Mouse (Mus musculus) myocyte (in vitro differentiated cells): ENCODE measurements at regions not wholly inside any gene's neighbourhood (a gene's known extent, or its start where the extent isn't known, plus 50 kb on each side); places are given as distances from the start of the nearest gene placed in this dataset.
"Not testable (repeated sequence)": the region's sequence is repeated elsewhere in the genome, so short reads cannot be mapped to it uniquely, and the experiment has no call there.

Source experiments
- H3K27me3 ChIP-seq: one replicate; pipeline ENCODE4 v1.6.1; 2011; ENCODE audit not compliant: control insufficient read depth, insufficient read depth, insufficient read length
- H3K36me3 ChIP-seq: one replicate; pipeline ENCODE4 v1.6.1; 2011; ENCODE audit not compliant: control insufficient read depth, insufficient read depth
- H3K4me2 ChIP-seq: one replicate; pipeline ENCODE4 v1.6.1; 2011; ENCODE audit warnings: low read depth, control low read depth
- H3K4me3 ChIP-seq: one replicate; pipeline ENCODE4 v1.5.1; 2011; ENCODE audit warnings: mild to moderate bottlenecking, control low read depth, moderate library complexity
- H3K79me2 ChIP-seq: one replicate; pipeline ENCODE4 v1.6.1; 2011; ENCODE audit not compliant: control insufficient read depth, insufficient read depth
- H3ac ChIP-seq: one replicate; pipeline ENCODE4 v1.6.1; 2011; ENCODE audit not compliant: control insufficient read depth, insufficient read length
- CEBPB ChIP-seq: IDR thresholded peaks from 2 replicates; pipeline ENCODE4 v1.6.1; 2011; ENCODE audit warnings: mild to moderate bottlenecking, moderate library complexity; ENCODE audit not compliant: poor library complexity, insufficient read depth, severe bottlenecking
- E2F4 ChIP-seq: IDR thresholded peaks from one replicate; pipeline ENCODE4 v1.6.1; 2011; ENCODE audit warnings: mild to moderate bottlenecking, control low read depth, moderate library complexity; ENCODE audit not compliant: insufficient read depth
- MAX ChIP-seq: IDR thresholded peaks from one replicate; pipeline ENCODE4 v1.6.1; 2011; ENCODE audit warnings: low read depth, mild to moderate bottlenecking, control low read depth
- MYOD1 ChIP-seq, 3 experiments: IDR thresholded peaks; one replicate each; pipeline ENCODE4 v1.6.1; 2011; ENCODE audit warnings: control low read depth in 2 of 3, low read depth in 2 of 3, mild to moderate bottlenecking in 2 of 3, moderate library complexity in 1 of 3; ENCODE audit not compliant: insufficient read length in 2 of 3, control insufficient read depth in 1 of 3
- MYOG ChIP-seq, 3 experiments: IDR thresholded peaks; one replicate each; pipeline ENCODE4 v1.6.1; 2011; ENCODE audit warnings: control low read depth in 2 of 3, low read depth in 2 of 3, mild to moderate bottlenecking in 2 of 3; ENCODE audit not compliant: insufficient read length in 2 of 3, control insufficient read depth in 1 of 3, insufficient read depth in 1 of 3
- POLR2A ChIP-seq: IDR thresholded peaks from one replicate; pipeline ENCODE4 v1.6.1; 2011; ENCODE audit warnings: low read depth, mild to moderate bottlenecking, control low read depth, moderate library complexity; ENCODE audit not compliant: insufficient read length
- POLR2AphosphoS2 ChIP-seq: IDR thresholded peaks from one replicate; pipeline ENCODE4 v1.6.1; 2011; ENCODE audit warnings: low read depth, control low read depth; ENCODE audit not compliant: insufficient read length
- REST ChIP-seq: IDR thresholded peaks from one replicate; pipeline ENCODE4 v1.6.1; 2011; ENCODE audit warnings: mild to moderate bottlenecking, control low read depth, moderate library complexity; ENCODE audit not compliant: insufficient read depth, insufficient read length
- SRF ChIP-seq: IDR thresholded peaks from one replicate; pipeline ENCODE4 v1.6.1; 2011; ENCODE audit warnings: low read depth; ENCODE audit not compliant: control insufficient read depth, insufficient read length
- TCF12 ChIP-seq: IDR thresholded peaks from one replicate; pipeline ENCODE4 v1.6.1; 2011; ENCODE audit warnings: mild to moderate bottlenecking, control low read depth; ENCODE audit not compliant: poor library complexity, insufficient read depth, severe bottlenecking
- TCF3 ChIP-seq: IDR thresholded peaks from one replicate; pipeline ENCODE4 v1.6.1; 2011; ENCODE audit warnings: low read depth, control low read depth; ENCODE audit not compliant: insufficient read length
- USF1 ChIP-seq: IDR thresholded peaks from one replicate; pipeline ENCODE4 v1.6.1; 2011; ENCODE audit warnings: low read depth, mild to moderate bottlenecking, control low read depth, moderate library complexity

DNA sequence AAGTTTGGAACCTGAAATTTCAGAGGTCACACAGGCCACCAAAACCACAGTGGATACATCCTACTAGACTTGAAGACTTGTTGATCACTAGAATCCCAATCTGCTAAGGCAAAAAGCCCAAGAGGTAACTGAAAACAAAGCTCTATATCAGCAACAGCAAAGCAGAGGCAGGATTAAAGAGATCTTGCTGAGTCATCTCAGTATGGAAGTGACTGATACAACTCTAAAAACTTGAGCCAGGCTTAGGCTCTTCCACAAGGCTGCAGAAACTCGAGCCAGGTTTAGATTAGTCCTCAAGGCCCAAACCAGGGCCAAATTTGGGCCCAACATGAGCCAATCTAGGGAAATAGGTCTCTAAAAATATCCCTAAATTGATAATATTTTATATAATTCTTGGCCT is 56.2 kb downstream of the Speer3 start:
- Histone ChIP-seq H3K4me3 (no peak overlapping the region), H3K27me3 (no peaks in the 10 kb centered on the region), H3ac (no peak overlapping the region), H3K4me2 (no peak overlapping the region), H3K36me3 (no peaks in the 10 kb centered on the region), H3K79me2 (no peaks in the 10 kb centered on the region)
- TF ChIP-seq E2F4 (no peak), TCF3 (no peak), USF1 (no peak), MYOD1 (IDR thresholded peaks at IDR 0.05; ENCODE audit: control insufficient read depth in 1 of 3, insufficient read length in 2 of 3, low read depth in 2 of 3) (no peak), MAX (no peak), POLR2AphosphoS2 (no peak), MYOG (IDR thresholded peaks at IDR 0.05; ENCODE audit: control insufficient read depth in 1 of 3, insufficient read depth in 1 of 3, insufficient read length in 2 of 3, low read depth in 2 of 3) (no peak), SRF (no peak)

DNA sequence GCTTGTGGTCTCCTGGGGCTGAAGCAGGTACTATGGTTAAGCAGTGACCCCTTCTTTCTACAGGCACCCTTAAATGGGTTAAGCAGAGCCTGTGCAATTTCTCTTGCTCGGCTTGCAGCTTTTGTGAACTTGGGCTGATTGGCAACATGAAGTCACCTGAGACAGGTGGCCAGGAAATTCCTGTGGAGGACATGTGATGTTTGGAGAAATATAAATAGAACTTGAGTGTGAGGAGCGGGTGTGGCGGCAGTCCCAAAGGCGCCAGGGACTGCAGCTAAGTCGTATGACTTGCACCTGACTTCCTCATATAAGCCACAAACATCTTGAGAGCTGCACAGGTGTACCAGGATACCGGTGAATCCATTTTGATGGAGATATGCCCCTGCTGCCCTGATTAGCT is 88.8 kb downstream of the Speer3 start:
- not testable (repeated sequence) for H3ac ChIP-seq, H3K27me3 ChIP-seq, H3K4me3 ChIP-seq, H3K4me2 ChIP-seq, H3K79me2 ChIP-seq, H3K36me3 ChIP-seq

DNA sequence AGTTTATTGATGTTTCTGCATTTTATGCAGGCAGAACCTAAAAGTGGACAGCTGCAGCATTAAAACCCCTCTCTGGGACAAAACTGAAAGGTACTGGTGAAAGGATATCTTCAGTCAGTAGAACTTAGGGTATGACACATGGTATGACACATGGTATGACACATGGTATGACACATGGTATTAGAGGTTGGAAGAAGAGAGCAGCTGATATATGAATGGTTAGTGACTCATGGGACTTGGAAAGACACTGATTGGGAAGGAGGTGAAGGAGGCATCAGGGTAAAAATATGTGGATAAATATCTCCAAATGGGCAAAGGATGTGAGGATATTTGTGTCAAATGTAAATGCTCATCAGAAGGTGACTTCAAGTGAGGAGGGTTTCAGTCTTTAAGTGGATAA is 97.0 kb downstream of the Speer3 start:
- TF ChIP-seq POLR2AphosphoS2 (no peak), MAX (no peak), POLR2A (no peak), USF1 (no peak), TCF3 (no peak), TCF12 (no peak), CEBPB (no peak), SRF (no peak), MYOD1 (IDR thresholded peaks at IDR 0.05; ENCODE audit: control insufficient read depth in 1 of 3, insufficient read length in 2 of 3, low read depth in 2 of 3) (no peak), MYOG (IDR thresholded peaks at IDR 0.05; ENCODE audit: control insufficient read depth in 1 of 3, insufficient read depth in 1 of 3, insufficient read length in 2 of 3, low read depth in 2 of 3) (no peak), REST (no peak), E2F4 (no peak)
- H3K4me2 ChIP-seq: no peak overlapping the region
- no peaks in the 10 kb centered on the region for H3K27me3 ChIP-seq
- H3K79me2 ChIP-seq: no peaks in the 10 kb centered on the region
- no peaks in the 10 kb centered on the region for H3K36me3 ChIP-seq
- H3K4me3 ChIP-seq: no peak overlapping the region
- no peak overlapping the region for H3ac ChIP-seq

DNA sequence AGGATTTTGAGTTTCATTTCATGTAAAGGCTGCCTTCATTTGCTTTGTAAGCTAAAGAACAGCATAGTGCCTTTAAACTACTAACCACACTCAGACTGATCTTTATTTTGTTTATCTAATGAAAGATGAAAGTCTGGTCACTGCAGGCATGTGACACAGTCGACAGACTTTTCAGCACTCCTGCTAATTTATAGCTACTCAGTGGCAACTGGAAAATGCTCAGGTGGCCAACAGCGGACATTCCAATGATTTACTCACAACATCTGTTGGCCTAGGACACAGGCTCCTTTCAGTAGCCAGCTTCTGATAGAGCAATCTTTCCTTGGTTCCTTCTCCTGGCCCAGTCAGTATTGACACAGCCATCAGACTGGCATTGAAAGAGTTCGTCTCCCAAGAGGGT is 116.8 kb upstream of the Sema3e start:
- Histone ChIP-seq H3K4me2 (no peak overlapping the region), H3K79me2 (no peaks in the 10 kb centered on the region), H3K36me3 (no peaks in the 10 kb centered on the region), H3K4me3 (no peak overlapping the region), H3K27me3 (no peaks in the 10 kb centered on the region), H3ac (no peak overlapping the region)
- TF ChIP-seq MYOG (IDR thresholded peaks at IDR 0.05; ENCODE audit: control insufficient read depth in 1 of 3, insufficient read depth in 1 of 3, insufficient read length in 2 of 3, low read depth in 2 of 3) (peak in 2 of 3 experiments; percentile 58 to 67), USF1 (peak; percentile 77), MYOD1 (IDR thresholded peaks at IDR 0.05; ENCODE audit: control insufficient read depth in 1 of 3, insufficient read length in 2 of 3, low read depth in 2 of 3) (peak; percentile 36 to 93 (median 89)), SRF (no peak), E2F4 (no peak), TCF3 (peak; percentile 54), CEBPB (no peak), POLR2A (no peak), MAX (no peak), TCF12 (peak; percentile 93), REST (no peak)

DNA sequence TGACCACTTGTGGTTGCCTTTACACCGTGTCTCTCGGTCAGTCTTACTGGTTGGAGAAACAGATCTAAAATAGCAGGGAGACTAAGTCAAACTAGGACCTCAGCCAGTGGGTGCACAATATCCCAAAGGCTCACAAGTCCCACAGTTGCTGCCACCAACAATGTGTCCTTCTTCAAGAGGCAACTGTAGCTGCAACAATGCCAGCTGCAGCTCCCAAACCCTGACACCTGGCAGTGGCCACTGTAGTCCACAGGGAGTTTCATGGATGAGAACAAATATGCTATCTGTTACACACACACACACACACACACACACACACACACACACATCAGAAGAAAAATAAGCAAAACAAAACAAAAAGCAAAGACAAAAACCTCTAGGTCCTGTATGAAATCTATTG is 107.7 kb upstream of the Sema3e start:
- H3K36me3 ChIP-seq: no peaks in the 10 kb centered on the region
- H3K79me2 ChIP-seq: no peaks in the 10 kb centered on the region
- no peaks in the 10 kb centered on the region for H3K27me3 ChIP-seq
- no peak overlapping the region for H3K4me2 ChIP-seq
- no peak overlapping the region for H3K4me3 ChIP-seq
- peak; percentile 66 to 91 (median 82) for TF ChIP-seq MYOG (IDR thresholded peaks at IDR 0.05; ENCODE audit: control insufficient read depth in 1 of 3, insufficient read depth in 1 of 3, insufficient read length in 2 of 3, low read depth in 2 of 3)
- TF ChIP-seq TCF3: peak; percentile 44
- TF ChIP-seq SRF: no peak
- TF ChIP-seq MYOD1 (IDR thresholded peaks at IDR 0.05; ENCODE audit: control insufficient read depth in 1 of 3, insufficient read length in 2 of 3, low read depth in 2 of 3): peak in 2 of 3 experiments; percentile 77 to 84
- TF ChIP-seq CEBPB: no peak
- TF ChIP-seq E2F4: no peak
- no peak for TF ChIP-seq REST
- TF ChIP-seq TCF12: peak; percentile 49
- TF ChIP-seq POLR2AphosphoS2: no peak
- TF ChIP-seq USF1: no peak
- TF ChIP-seq POLR2A: no peak
- no peak for TF ChIP-seq MAX
- no peak overlapping the region for H3ac ChIP-seq
